Mouse (Mus musculus) liver, postnatal 0 days (tissue): Measurements from ENCODE around the gene Cox4i1. TPM values are rescaled to one million over a fixed set of nuclear protein-coding genes. Genes with fewer than 3 reads are reported as not detected.
A peak's percentile ranks its signal among the peaks of the same experiment; 100 is the strongest.

Experiments used
- ATAC-seq: fragments of 200-750 bp; cut with Nextera tagmentation; 2 replicates; pipeline ENCODE4 v1.8.0; 2017; ENCODE audit warnings: mild to moderate bottlenecking, moderate library complexity
- DNase-seq: peaks from one replicate; pipeline ENCODE4 v3.0.0-alpha.2; 2016
- H3K27ac ChIP-seq: fragments of 300-500 bp; sonication (generic); 2 replicates; pipeline ENCODE4 v1.5.1; 2014; ENCODE audit warnings: antibody characterized with exemption, moderate library complexity, mild to moderate bottlenecking, low read depth
- H3K27me3 ChIP-seq: fragments of 300-500 bp; sonication (generic); 2 replicates; pipeline ENCODE4 v1.6.1; 2014; ENCODE audit warnings: low read length, control low read depth, mixed read lengths; ENCODE audit not compliant: insufficient read depth
- H3K36me3 ChIP-seq: fragments of 300-500 bp; sonication (generic); replicated peaks from 2 replicates; pipeline ENCODE4 v1.6.1; 2014; ENCODE audit warnings: mild to moderate bottlenecking, control low read depth, low read length, moderate library complexity, mixed read lengths; ENCODE audit not compliant: insufficient read depth
- H3K4me1 ChIP-seq: fragments of 300-500 bp; sonication (generic); 2 replicates; pipeline ENCODE4 v1.6.1; 2014; ENCODE audit warnings: antibody characterized with exemption, mild to moderate bottlenecking, control low read depth; ENCODE audit not compliant: insufficient read depth
- H3K4me2 ChIP-seq: fragments of 300-500 bp; sonication (generic); 2 replicates; pipeline ENCODE4 v1.6.1; 2014; ENCODE audit warnings: low read depth, mild to moderate bottlenecking, low read length, moderate library complexity, mixed read lengths
- H3K4me3 ChIP-seq: fragments of 300-500 bp; sonication (generic); 2 replicates; pipeline ENCODE4 v1.5.1; 2014; ENCODE audit warnings: low read depth, low read length
- H3K9ac ChIP-seq: fragments of 300-500 bp; sonication (generic); replicated peaks from 2 replicates; pipeline ENCODE4 v1.6.1; 2014; ENCODE audit warnings: mild to moderate bottlenecking, moderate library complexity
- H3K9me3 ChIP-seq: fragments of 300-500 bp; sonication (generic); 2 replicates; pipeline ENCODE4 v1.6.1; 2016; ENCODE audit warnings: mild to moderate bottlenecking, control low read depth, low read length, mixed read lengths
- CTCF ChIP-seq: sonication (generic); IDR thresholded peaks from 2 replicates; pipeline ENCODE4 v1.5.1; 2016; ENCODE audit warnings: antibody characterized with exemption, low read depth
- EP300 ChIP-seq: IDR thresholded peaks from 2 replicates; pipeline ENCODE4 v1.6.1; 2016; ENCODE audit warnings: antibody characterized with exemption, low read depth, mild to moderate bottlenecking
- WGBS: fragments of 180-500 bp; shearing (Covaris S2); extraction: QIAGEN DNeasy Blood & Tissue Kit; methylation state at CpG from one replicate; pipeline ENCODE4 v1.1.7; 2014; ENCODE audit not compliant: insufficient replicate concordance; 5-methylcytosine and 5-hydroxymethylcytosine counted together
- polyA plus RNA-seq: library from polyadenylated mRNA; unstranded; fragments of >200 nt; fragmentation: Nextera tagmentation; extraction: Ambion mirVana; gene quantifications from 2 replicates; pipeline ENCODE4 v1.2.1, GENCODE M21; 2015

Cox4i1 gene
- polyA plus RNA-seq, 1 experiment from 2014 or later = 1,191 TPM

- H3K4me3 ChIP-seq = peak overlapping the region; percentile 55
- peaks cover 15% of the 10 kb centered on the region for H3K27me3 ChIP-seq
- DNase-seq (no peak), ATAC-seq (peak; percentile 22; the same call in 1 of the 2 replicates)
- H3K36me3 ChIP-seq = no peaks in the 10 kb centered on the region
- H3K4me1 ChIP-seq = peaks cover 12% of the 10 kb centered on the region
- H3K4me2 ChIP-seq = peak overlapping the region; percentile 96
- no peaks in the 10 kb centered on the region for H3K9me3 ChIP-seq
- WGBS = 2% methylated on average over 43 of the region's 44 CpGs
- no peak overlapping the region for H3K27ac ChIP-seq
- H3K9ac ChIP-seq = peak overlapping the region; percentile 61
- TF ChIP-seq EP300 (no peak), CTCF (no peak)
Observed at GRCm38 (mm10) chr8:120633665-120634271, 34.3 kb upstream of the Cox4i1 start.

GRCm38 (mm10) chr8:120634329-120634839 is 33.6 kb upstream of the Cox4i1 start:
- H3K36me3 ChIP-seq = no peaks in the 10 kb centered on the region
- H3K4me2 ChIP-seq = peak overlapping the region; percentile 96
- H3K9ac ChIP-seq = peak overlapping the region; percentile 61
- H3K27ac ChIP-seq = no peak overlapping the region
- H3K9me3 ChIP-seq = no peaks in the 10 kb centered on the region
- peaks cover 15% of the 10 kb centered on the region for H3K27me3 ChIP-seq
- TF ChIP-seq EP300 (no peak), CTCF (no peak)
- ATAC-seq (peak; percentile 85), DNase-seq (peak; percentile 72)
- H3K4me3 ChIP-seq = peak overlapping the region; percentile 55
- peaks cover 12% of the 10 kb centered on the region for H3K4me1 ChIP-seq
- 1% methylated on average over 30 of the region's 42 CpGs for WGBS

- Histone ChIP-seq H3K4me1 (no peaks in the 10 kb centered on the region), H3K27me3 (no peaks in the 10 kb centered on the region), H3K9me3 (no peaks in the 10 kb centered on the region), H3K4me2 (no peak overlapping the region), H3K9ac (no peak overlapping the region), H3K27ac (no peak overlapping the region), H3K4me3 (no peak overlapping the region), H3K36me3 (no peaks in the 10 kb centered on the region)
- TF ChIP-seq CTCF (no peak), EP300 (no peak)
- ATAC-seq (no peak), DNase-seq (no peak)
- WGBS = 30% methylated on average over 8 of the region's 8 CpGs
Observed at GRCm38 (mm10) chr8:120641245-120641644, 26.8 kb upstream of the Cox4i1 start.

- no peaks in the 10 kb centered on the region for H3K9me3 ChIP-seq
- H3K4me2 ChIP-seq = no peak overlapping the region
- H3K4me3 ChIP-seq = no peak overlapping the region
- no peak for DNase-seq
- WGBS = 75% methylated on average over 10 of the region's 10 CpGs
- no peak overlapping the region for H3K9ac ChIP-seq
- no peaks in the 10 kb centered on the region for H3K27me3 ChIP-seq
- no peak overlapping the region for H3K27ac ChIP-seq
- H3K36me3 ChIP-seq = no peaks in the 10 kb centered on the region
- no peak for ATAC-seq
- no peaks in the 10 kb centered on the region for H3K4me1 ChIP-seq
- TF ChIP-seq CTCF (peak; percentile 19; the same call in 1 of the 2 replicates), EP300 (no peak)
Observed at GRCm38 (mm10) chr8:120642031-120642662, 25.9 kb upstream of the Cox4i1 start.

- no peak overlapping the region for H3K27ac ChIP-seq
- DNase-seq = no peak
- no peaks in the 10 kb centered on the region for H3K27me3 ChIP-seq
- no peak for ATAC-seq
- no peaks in the 10 kb centered on the region for H3K36me3 ChIP-seq
- 69% methylated on average over 7 of the region's 7 CpGs for WGBS
- TF ChIP-seq EP300 = no peak
- TF ChIP-seq CTCF = no peak
- H3K9me3 ChIP-seq = no peaks in the 10 kb centered on the region
- no peaks in the 10 kb centered on the region for H3K4me1 ChIP-seq
- H3K4me3 ChIP-seq = no peak overlapping the region
- H3K9ac ChIP-seq = no peak overlapping the region
- no peak overlapping the region for H3K4me2 ChIP-seq
Observed at GRCm38 (mm10) chr8:120644663-120645062, 23.4 kb upstream of the Cox4i1 start.

- H3K9ac ChIP-seq = no peak within 1 kb of the TSS
- 70% methylated on average over 7 of the region's 7 CpGs for WGBS
- H3K36me3 ChIP-seq = no peaks in the 10 kb centered on the region
- H3K4me1 ChIP-seq = no peaks in the 10 kb centered on the region
- ATAC-seq = no peak
- H3K4me3 ChIP-seq = no peak within 1 kb of the TSS
- H3K4me2 ChIP-seq = no peak within 1 kb of the TSS
- no peak within 1 kb of the TSS for H3K27ac ChIP-seq
- H3K27me3 ChIP-seq = no peaks in the 10 kb centered on the region
- no peaks in the 10 kb centered on the region for H3K9me3 ChIP-seq
- no peak for DNase-seq
- TF ChIP-seq EP300 (no peak), CTCF (no peak)
Observed at GRCm38 (mm10) chr8:120647532-120647931, 20.5 kb upstream of the Cox4i1 start, which contains the start of gene 1190005I06Rik. 1190005I06Rik (minus strand) TSS chr8:120647632.
